Mouse (Mus musculus) neutrophil, adult 5-6 weeks (primary cell): Measurements from ENCODE around the gene Dnajb12. TPM values are rescaled to one million over a fixed set of nuclear protein-coding genes. Genes with fewer than 3 reads are reported as not detected.

Experiments
- ATAC-seq: fragments of 151-379, 151-347 bp; 2 replicates; pipeline ENCODE4 v1.8.0; 2017; ENCODE audit warnings: mild to moderate bottlenecking, moderate TSS enrichment; ENCODE audit not compliant: insufficient number of reproducible peaks, poor library complexity, low FRiP score, severe bottlenecking; ENCODE audit errors: extremely low read depth
- total RNA-seq: library from RNA; stranded (forward); fragments of 200-1000 nt; gene quantifications from 2 replicates; pipeline ENCODE4 v1.2.3, GENCODE M21; 2017

Dnajb12 gene
- total RNA-seq, 1 experiment from 2014 or later: 24.7 TPM

GRCm38 (mm10) chr10:59909357-59909847, 30.0 kb downstream of the Dnajb12 start:
- no peak for ATAC-seq

- ATAC-seq: peak; percentile 49; the same call in 1 of the 2 replicates
These were observed 31.7 kb downstream of the Dnajb12 start for GRCm38 (mm10) chr10:59911091-59911490.

GRCm38 (mm10) chr10:59911561-59912198, 32.3 kb downstream of the Dnajb12 start:
- no peak for ATAC-seq

GRCm38 (mm10) chr10:59915196-59915962, 36.0 kb downstream of the Dnajb12 start:
- ATAC-seq: no peak

GRCm38 (mm10) chr10:59916159-59916558, 36.8 kb downstream of the Dnajb12 start:
- ATAC-seq: no peak

- ATAC-seq: no peak
These were observed 37.3 kb downstream of the Dnajb12 start for GRCm38 (mm10) chr10:59916649-59917048.

GRCm38 (mm10) chr10:59918111-59918510, 38.8 kb downstream of the Dnajb12 start:
- no peak for ATAC-seq

- no peak for ATAC-seq
These were observed 40.3 kb downstream of the Dnajb12 start for GRCm38 (mm10) chr10:59919494-59920181.

- ATAC-seq: no peak
These were observed 41.1 kb downstream of the Dnajb12 start for GRCm38 (mm10) chr10:59920485-59920809.

GRCm38 (mm10) chr10:59920810-59921681, 41.7 kb downstream of the Dnajb12 start:
- peak; percentile 52 for ATAC-seq

GRCm38 (mm10) chr10:59923493-59923892, 44.1 kb downstream of the Dnajb12 start:
- no peak for ATAC-seq

- ATAC-seq: no peak
These were observed 44.9 kb downstream of the Dnajb12 start for GRCm38 (mm10) chr10:59924305-59924704.

GRCm38 (mm10) chr10:59929205-59929604, 49.8 kb downstream of the Dnajb12 start:
- no peak for ATAC-seq

GRCm38 (mm10) chr10:59930996-59931395, 51.6 kb downstream of the Dnajb12 start:
- no peak for ATAC-seq

- peak; percentile 47; the same call in 1 of the 2 replicates for ATAC-seq
These were observed 53.2 kb downstream of the Dnajb12 start for GRCm38 (mm10) chr10:59932521-59932920.

- no peak for ATAC-seq
These were observed 54.7 kb downstream of the Dnajb12 start for GRCm38 (mm10) chr10:59934039-59934438.

- no peak for ATAC-seq
These were observed 56.9 kb downstream of the Dnajb12 start for GRCm38 (mm10) chr10:59936058-59936856.

GRCm38 (mm10) chr10:59938662-59939061, 59.3 kb downstream of the Dnajb12 start:
- ATAC-seq: no peak
